Mouse (Mus musculus) heart, postnatal 4 days (tissue): ENCODE results near the gene Slc30a7. TPM values are rescaled to one million over a fixed set of nuclear protein-coding genes. Genes with fewer than 3 reads are reported as not detected.

ENCODE experiments used
- microRNA-seq, 2 experiments: library from miRNA; unstranded; fragments of <30 nt; microRNA quantifications; one replicate each; pipeline ENCODE4 v1.2.0; 2021 to 2022
- total RNA-seq, 2 experiments: library from RNA; stranded (reverse); gene quantifications; 2 replicates each; pipeline ENCODE4 v1.2.3; 2021

Gene Slc30a7
- total RNA-seq, 2 experiments from 2014 or later, result 26.7 to 27.0 TPM

Small RNAs within 50 kb of the gene (microRNA-seq; reads per million reads assigned to microRNA genes)
- 0 reads per million in 2 experiments for gene Mir669n

Other genes starting within 250 kb of the Slc30a7 start
- gene Dph5, start 119.6 kb downstream of the Slc30a7 start, total RNA-seq, result 10 to 100 TPM in 1 of 2 experiments, 1 to 10 TPM in 1; 8.7 to 11.4 TPM
- 10 to 100 TPM; 18.7 to 19.1 TPM for gene Extl2, start 56 bp upstream of the Slc30a7 start, total RNA-seq
- gene Vcam1, start 122.3 kb upstream of the Slc30a7 start, total RNA-seq, result 10 to 100 TPM; 28.4 to 31.9 TPM
- under 1 TPM; 0.47 to 0.55 TPM for gene Gpr88, start 246.1 kb upstream of the Slc30a7 start, total RNA-seq